Mouse (Mus musculus): ENCODE results near the gene Duox1. TPM values are rescaled to one million over a fixed set of nuclear protein-coding genes. Genes with fewer than 3 reads are reported as not detected.

Gene Duox1
- not detected in 2 replicates for polyA plus RNA-seq (2012)

DNA sequence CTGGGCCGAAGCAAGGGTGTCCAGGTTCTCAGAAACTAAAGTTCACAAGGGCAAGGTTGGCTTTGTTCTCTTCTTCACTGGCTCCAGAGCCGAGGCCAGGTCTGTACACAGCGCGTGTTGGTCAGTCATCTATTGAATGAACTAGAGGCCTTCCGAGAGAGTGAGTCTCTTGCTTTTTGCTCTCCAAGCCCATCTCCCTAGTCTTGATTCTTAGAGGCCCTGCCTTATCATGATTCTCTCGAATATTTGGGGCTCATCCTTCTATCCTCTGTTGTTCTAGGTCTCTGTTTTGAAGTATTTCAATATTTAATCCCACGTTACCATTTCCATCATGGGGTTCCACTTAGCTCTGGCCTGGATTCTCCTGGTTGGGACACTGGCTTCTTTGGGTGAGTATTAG, at the start of gene Duox1:
Gene Duox1 (plus strand): TSS at position 301 of the 400 bp plus-strand sequence.
- Histone ChIP-seq H3K9me3 (ENCODE audit: control insufficient read depth, low read length) (no peaks in the 10 kb centered on the region), H3K36me3 (ENCODE audit: control insufficient read depth) (no peaks in the 10 kb centered on the region), H3K4me1 (ENCODE audit: control insufficient read depth) (no peaks in the 10 kb centered on the region), H3K27me3 (ENCODE audit: control insufficient read depth) (peaks cover 61% of the 10 kb centered on the region), H3K4me3 (replicated peaks) (no peak within 1 kb of the TSS)
- TF ChIP-seq GATA1 (IDR thresholded peaks at IDR 0.05; ENCODE audit: low read length): no peak
- no peak for TF ChIP-seq TAL1 (IDR thresholded peaks at IDR 0.05; ENCODE audit: low read length)

DNA sequence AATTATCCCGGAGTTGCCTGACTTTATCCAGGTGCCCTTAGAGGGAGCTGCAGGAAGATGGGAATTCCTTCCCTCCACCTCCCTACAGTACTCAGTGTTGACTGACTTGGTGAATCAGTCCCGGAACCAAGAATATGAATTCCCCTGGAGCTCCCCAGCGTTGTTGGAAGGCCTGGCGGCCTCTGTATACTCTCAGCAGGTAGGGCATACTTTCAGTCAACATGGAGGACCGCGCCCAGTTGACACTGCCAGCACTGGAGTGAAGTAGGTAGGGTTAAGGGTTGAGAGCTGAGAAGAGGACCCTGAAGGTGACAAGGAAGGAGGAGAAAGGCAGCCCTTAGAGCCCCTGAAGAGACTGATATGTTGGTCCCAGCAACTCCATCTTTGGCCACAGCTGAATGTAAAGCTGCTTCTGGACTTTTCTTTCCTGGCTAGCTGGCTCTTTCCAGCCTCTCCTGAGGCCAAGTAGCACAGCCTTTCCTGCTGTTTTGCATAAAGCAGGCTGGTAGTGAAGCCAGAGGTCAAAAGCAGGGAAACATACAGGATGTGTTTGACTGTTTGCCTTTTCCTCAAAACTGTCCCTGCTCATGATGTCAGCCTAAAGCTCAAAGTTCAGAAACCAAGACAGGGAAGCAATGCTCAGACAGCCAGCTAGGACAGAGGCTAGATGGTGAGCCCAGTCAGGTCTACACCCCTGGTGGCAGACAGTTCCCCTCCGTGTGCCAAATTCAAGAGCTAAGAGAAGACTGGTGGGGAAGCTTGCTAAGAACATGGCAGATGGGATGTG, 48.9 kb upstream of the Duox1 start:
- H3K36me3 ChIP-seq (ENCODE audit: control insufficient read depth): peaks cover 20% of the 10 kb centered on the region
- H3K9me3 ChIP-seq (ENCODE audit: control insufficient read depth, low read length): no peaks in the 10 kb centered on the region
- no peaks in the 10 kb centered on the region for H3K27me3 ChIP-seq (ENCODE audit: control insufficient read depth)
- peaks cover 6% of the 10 kb centered on the region for H3K4me1 ChIP-seq (ENCODE audit: control insufficient read depth)
- TF ChIP-seq TAL1 (IDR thresholded peaks at IDR 0.05; ENCODE audit: low read length) (no peak), GATA1 (IDR thresholded peaks at IDR 0.05; ENCODE audit: low read length) (no peak)
- no peak overlapping the region for H3K4me3 ChIP-seq (replicated peaks)

DNA sequence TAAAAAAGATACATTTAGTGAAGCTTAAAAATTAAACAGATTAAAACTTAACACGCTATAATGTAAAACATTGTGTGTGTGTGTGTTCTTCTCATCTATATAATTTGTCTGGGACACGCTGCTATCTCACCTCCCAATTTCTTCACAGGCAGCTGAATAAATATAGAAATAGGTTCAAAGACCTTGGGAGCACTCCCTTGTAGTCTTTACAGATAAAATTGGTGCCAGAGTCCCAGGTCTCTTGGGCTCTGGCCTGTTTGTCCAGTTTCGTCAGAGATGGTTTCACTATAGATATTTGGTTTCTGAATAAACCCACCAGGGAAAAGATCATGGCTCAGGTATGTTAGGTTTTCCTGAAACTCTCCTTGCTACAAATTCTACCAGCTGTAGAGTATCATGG, 36.7 kb upstream of the Duox1 start:
- H3K36me3 ChIP-seq (ENCODE audit: control insufficient read depth): no peaks in the 10 kb centered on the region
- TF ChIP-seq GATA1 (IDR thresholded peaks at IDR 0.05; ENCODE audit: low read length) (no peak), TAL1 (IDR thresholded peaks at IDR 0.05; ENCODE audit: low read length) (no peak)
- no peaks in the 10 kb centered on the region for H3K4me1 ChIP-seq (ENCODE audit: control insufficient read depth)
- H3K9me3 ChIP-seq (ENCODE audit: control insufficient read depth, low read length): peaks cover 7% of the 10 kb centered on the region; the same call in 1 of the 2 replicates
- H3K27me3 ChIP-seq (ENCODE audit: control insufficient read depth): no peaks in the 10 kb centered on the region
- no peak overlapping the region for H3K4me3 ChIP-seq (replicated peaks)

DNA sequence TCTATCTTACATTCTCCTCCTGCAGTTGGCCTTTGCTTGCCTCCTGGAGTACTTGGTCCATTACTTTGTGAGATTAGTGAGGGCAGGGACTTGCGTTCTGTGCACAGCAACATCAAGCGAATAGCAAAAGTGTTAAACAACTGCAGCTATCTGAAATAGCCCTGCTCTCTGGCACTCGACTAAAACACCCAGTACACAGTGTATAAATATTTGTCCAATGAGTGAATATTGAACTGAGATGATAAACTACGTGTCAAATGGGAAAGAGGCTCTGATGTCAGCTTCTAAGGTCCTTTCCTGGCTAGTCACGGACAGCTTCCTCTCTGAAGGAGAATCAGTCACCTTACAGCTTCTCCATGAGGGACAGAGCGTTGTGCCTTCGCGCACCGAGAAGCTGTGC, 31.4 kb upstream of the Duox1 start:
- H3K27me3 ChIP-seq (ENCODE audit: control insufficient read depth): no peaks in the 10 kb centered on the region
- TF ChIP-seq GATA1 (IDR thresholded peaks at IDR 0.05; ENCODE audit: low read length) (no peak), TAL1 (IDR thresholded peaks at IDR 0.05; ENCODE audit: low read length) (no peak)
- no peak overlapping the region for H3K4me3 ChIP-seq (replicated peaks)
- H3K4me1 ChIP-seq (ENCODE audit: control insufficient read depth): no peaks in the 10 kb centered on the region
- no peaks in the 10 kb centered on the region for H3K36me3 ChIP-seq (ENCODE audit: control insufficient read depth)
- H3K9me3 ChIP-seq (ENCODE audit: control insufficient read depth, low read length): peaks cover 7% of the 10 kb centered on the region; the same call in 1 of the 2 replicates

DNA sequence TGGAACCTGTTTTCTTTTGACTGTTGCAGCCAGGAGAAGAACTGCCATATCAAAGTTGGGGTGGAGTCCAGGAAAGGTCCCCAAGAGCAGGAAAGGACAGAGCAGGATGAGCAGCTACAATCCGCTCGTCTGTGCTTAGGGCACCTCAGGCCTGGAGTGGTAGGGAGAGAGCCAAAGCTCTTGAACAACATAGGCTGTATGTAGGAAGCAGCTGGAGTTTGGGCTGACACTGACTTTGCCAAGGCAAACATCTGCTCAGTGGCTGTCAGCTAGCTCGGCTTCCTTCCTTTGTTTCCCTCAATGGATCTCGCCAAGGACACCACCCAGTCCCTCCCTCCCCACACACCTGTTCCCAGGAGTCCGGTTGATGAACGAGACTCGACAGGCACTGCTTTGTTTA, 29.3 kb upstream of the Duox1 start:
- peaks cover 7% of the 10 kb centered on the region; the same call in 1 of the 2 replicates for H3K9me3 ChIP-seq (ENCODE audit: control insufficient read depth, low read length)
- no peak overlapping the region for H3K4me3 ChIP-seq (replicated peaks)
- no peaks in the 10 kb centered on the region for H3K36me3 ChIP-seq (ENCODE audit: control insufficient read depth)
- H3K4me1 ChIP-seq (ENCODE audit: control insufficient read depth): no peaks in the 10 kb centered on the region
- H3K27me3 ChIP-seq (ENCODE audit: control insufficient read depth): no peaks in the 10 kb centered on the region
- TF ChIP-seq GATA1 (IDR thresholded peaks at IDR 0.05; ENCODE audit: low read length): no peak
- TF ChIP-seq TAL1 (IDR thresholded peaks at IDR 0.05; ENCODE audit: low read length): no peak

DNA sequence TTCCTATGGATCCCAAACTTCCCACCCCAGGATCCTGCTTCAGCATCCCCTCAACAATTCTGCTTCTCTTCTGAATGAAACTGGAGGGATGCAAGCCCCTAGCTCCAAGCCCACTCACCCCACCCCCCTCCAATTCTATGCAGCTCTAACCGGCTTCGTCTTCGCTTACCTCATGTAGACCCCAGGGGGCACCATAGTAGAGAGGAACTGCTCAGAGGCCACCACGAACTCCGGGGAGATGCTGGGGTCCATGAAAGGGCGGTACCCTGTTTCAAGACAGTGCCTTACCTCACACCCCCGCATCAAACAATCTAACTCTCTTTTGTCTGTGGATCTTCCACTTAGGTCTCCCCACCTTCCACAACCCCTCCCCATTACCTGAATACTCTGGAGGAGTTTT, 20.6 kb upstream of the Duox1 start:
- TF ChIP-seq GATA1 (IDR thresholded peaks at IDR 0.05; ENCODE audit: low read length) (no peak), TAL1 (IDR thresholded peaks at IDR 0.05; ENCODE audit: low read length) (no peak)
- Histone ChIP-seq H3K27me3 (ENCODE audit: control insufficient read depth) (peaks cover 65% of the 10 kb centered on the region), H3K36me3 (ENCODE audit: control insufficient read depth) (no peaks in the 10 kb centered on the region), H3K4me1 (ENCODE audit: control insufficient read depth) (no peaks in the 10 kb centered on the region), H3K4me3 (replicated peaks) (no peak overlapping the region), H3K9me3 (ENCODE audit: control insufficient read depth, low read length) (peaks cover 5% of the 10 kb centered on the region; the same call in 1 of the 2 replicates)

DNA sequence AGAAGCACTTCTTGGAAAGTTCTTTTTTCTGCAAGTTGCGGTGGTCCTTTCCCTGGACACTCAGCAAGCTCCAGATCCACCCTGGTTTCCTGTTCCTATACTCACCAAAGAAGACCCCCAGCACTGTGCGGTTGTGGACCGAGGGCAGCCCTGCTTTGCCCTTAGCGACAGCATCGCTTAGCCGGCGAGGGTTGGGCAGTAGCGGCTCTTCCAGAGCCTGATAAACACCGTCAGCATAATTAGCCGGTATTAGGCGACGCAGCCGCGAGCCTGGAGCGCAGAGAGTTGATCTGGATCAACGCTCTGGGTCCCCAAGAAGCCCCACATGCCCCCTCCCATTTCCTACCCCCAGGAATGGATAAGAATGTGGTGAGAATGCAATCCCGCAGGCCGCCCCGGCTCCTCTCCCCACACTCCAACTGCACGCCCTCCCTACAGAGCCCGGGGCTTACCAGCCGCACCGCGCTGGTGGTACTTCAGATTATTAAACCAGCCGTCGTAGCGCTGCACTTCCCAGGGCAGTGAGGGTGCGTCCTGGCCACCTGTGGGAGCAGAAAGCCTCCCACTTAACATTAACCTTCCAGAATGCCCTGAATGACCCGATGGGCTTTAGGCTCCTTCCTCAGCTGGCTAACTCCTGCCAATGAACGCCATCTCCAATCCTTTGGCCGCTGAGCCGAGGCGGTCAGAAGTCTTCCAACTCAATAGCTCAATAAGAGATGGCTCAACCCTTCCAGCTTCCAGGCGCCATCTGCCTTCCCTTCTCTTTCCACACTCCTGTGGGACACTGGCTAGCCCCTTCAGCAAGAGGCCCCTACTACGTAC, 18.0 kb upstream of the Duox1 start:
- H3K4me3 ChIP-seq (replicated peaks): no peak overlapping the region
- peaks cover 7% of the 10 kb centered on the region; the same call in 1 of the 2 replicates for H3K9me3 ChIP-seq (ENCODE audit: control insufficient read depth, low read length)
- peaks cover 91% of the 10 kb centered on the region for H3K27me3 ChIP-seq (ENCODE audit: control insufficient read depth)
- TF ChIP-seq GATA1 (IDR thresholded peaks at IDR 0.05; ENCODE audit: low read length): no peak
- no peaks in the 10 kb centered on the region for H3K4me1 ChIP-seq (ENCODE audit: control insufficient read depth)
- H3K36me3 ChIP-seq (ENCODE audit: control insufficient read depth): no peaks in the 10 kb centered on the region

DNA sequence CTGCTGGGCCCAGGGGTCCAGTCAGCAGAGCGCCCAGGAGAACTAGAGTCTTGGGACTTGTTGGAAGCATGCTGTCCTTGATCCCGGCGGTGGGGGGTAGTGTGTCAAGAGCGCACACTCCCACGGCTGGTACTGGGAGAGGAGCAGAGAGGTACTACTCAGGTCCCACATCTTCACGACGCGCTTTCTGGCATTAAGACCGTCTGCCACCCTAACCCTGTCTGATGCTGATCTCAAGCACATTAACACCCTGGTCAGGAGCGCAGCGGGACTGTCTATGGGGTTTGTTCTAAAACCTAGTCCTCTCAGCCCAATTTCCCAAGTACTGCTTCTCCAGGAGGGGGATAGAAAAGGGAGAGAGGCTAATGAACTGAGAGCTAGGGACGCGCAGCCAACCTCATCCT, 17.4 kb upstream of the Duox1 start, which contains the start of gene Duox2:
Gene Duox2 (minus strand): TSS at position 354 of the 404 bp plus-strand sequence.
- Histone ChIP-seq H3K27me3 (ENCODE audit: control insufficient read depth) (peaks cover 96% of the 10 kb centered on the region), H3K36me3 (ENCODE audit: control insufficient read depth) (no peaks in the 10 kb centered on the region), H3K9me3 (ENCODE audit: control insufficient read depth, low read length) (peaks cover 7% of the 10 kb centered on the region; the same call in 1 of the 2 replicates), H3K4me3 (replicated peaks) (no peak within 1 kb of the TSS), H3K4me1 (ENCODE audit: control insufficient read depth) (no peaks in the 10 kb centered on the region)
- no peak for TF ChIP-seq GATA1 (IDR thresholded peaks at IDR 0.05; ENCODE audit: low read length)
- TF ChIP-seq TAL1 (IDR thresholded peaks at IDR 0.05; ENCODE audit: low read length): no peak

All from erythroblast, embryonic 14.5 days (primary cell).